Mouse (Mus musculus): Measurements from ENCODE around the gene Gng3. TPM values are rescaled to one million over a fixed set of nuclear protein-coding genes. Genes with fewer than 3 reads are reported as not detected.

The Gng3 gene
- polyA plus RNA-seq (2012; rRNA removed) (2.2 and 2.5 TPM in 2 replicates), polyA plus RNA-seq (2014; fragmentation: Nextera tagmentation; extraction: Ambion mirVana) (4.2 and 5.0 TPM in 2 replicates)

- 58% methylated on average over 11 of the region's 11 CpGs for WGBS
- H3K9me3 ChIP-seq (ENCODE audit: control insufficient read depth, low read length): no peaks in the 10 kb centered on the region
- peaks cover 26% of the 10 kb centered on the region for H3K36me3 ChIP-seq (ENCODE audit: control insufficient read depth, insufficient read depth, low read length)
- peaks cover 25% of the 10 kb centered on the region for H3K4me1 ChIP-seq (ENCODE audit: control insufficient read depth, insufficient read depth, low read length)
- H3K4me2 ChIP-seq (replicated peaks; ENCODE audit: low read depth, low read length, severe bottlenecking): peak within 1 kb of the TSS; percentile 76
- H3K27ac ChIP-seq (replicated peaks; ENCODE audit: low read depth, low read length): peak within 1 kb of the TSS; percentile 97
- DNase-seq (ENCODE audit: low spot score) (no peak), ATAC-seq (ENCODE audit: low FRiP score, low read depth) (no peak)
- H3K4me3 ChIP-seq (replicated peaks; ENCODE audit: low read length): peak within 1 kb of the TSS; percentile 51
- H3K27me3 ChIP-seq (ENCODE audit: control insufficient read depth, insufficient read depth, low read length): no peaks in the 10 kb centered on the region
- H3K9ac ChIP-seq (ENCODE audit: low read depth, low read length, severe bottlenecking): peak within 1 kb of the TSS; percentile 77
- TF ChIP-seq POLR2A (IDR thresholded peaks at IDR 0.05; ENCODE audit: borderline replicate concordance, extremely low read depth, insufficient read depth, insufficient read length): no peak
Observed at GRCm38 (mm10) chr19:8839103-8839907, at the start of gene Gng3. TSS of gene Gng3 (minus strand) at chr19:8839194.

- Histone ChIP-seq H3K9me3 (ENCODE audit: control insufficient read depth, low read length) (no peaks in the 10 kb centered on the region), H3K4me3 (replicated peaks; ENCODE audit: low read length) (peak overlapping the region; percentile 77), H3K27ac (replicated peaks; ENCODE audit: low read depth, low read length) (peak overlapping the region; percentile 88), H3K4me1 (ENCODE audit: control insufficient read depth, insufficient read depth, low read length) (peaks cover 10% of the 10 kb centered on the region; the same call in 1 of the 2 replicates), H3K27me3 (ENCODE audit: control insufficient read depth, insufficient read depth, low read length) (no peaks in the 10 kb centered on the region), H3K4me2 (replicated peaks; ENCODE audit: low read depth, low read length, severe bottlenecking) (peak overlapping the region; percentile 84), H3K36me3 (ENCODE audit: control insufficient read depth, insufficient read depth, low read length) (peaks cover 16% of the 10 kb centered on the region), H3K9ac (ENCODE audit: low read depth, low read length, severe bottlenecking) (peak overlapping the region; percentile 86)
- 13% methylated on average over 19 of the region's 19 CpGs for whole genome bisulfite sequencing
- ATAC-seq (ENCODE audit: low FRiP score, low read depth) (no peak), DNase-seq (ENCODE audit: low spot score) (no peak)
- TF ChIP-seq POLR2A (IDR thresholded peaks at IDR 0.05; ENCODE audit: borderline replicate concordance, extremely low read depth, insufficient read depth, insufficient read length): no peak
Observed at GRCm38 (mm10) chr19:8887585-8888463, 48.8 kb upstream of the Gng3 start.

- Histone ChIP-seq H3K27me3 (ENCODE audit: control insufficient read depth, insufficient read depth, low read length) (no peaks in the 10 kb centered on the region), H3K4me2 (replicated peaks; ENCODE audit: low read depth, low read length, severe bottlenecking) (peak overlapping the region; percentile 84), H3K36me3 (ENCODE audit: control insufficient read depth, insufficient read depth, low read length) (peaks cover 16% of the 10 kb centered on the region), H3K27ac (replicated peaks; ENCODE audit: low read depth, low read length) (peak overlapping the region; percentile 88), H3K4me1 (ENCODE audit: control insufficient read depth, insufficient read depth, low read length) (peaks cover 10% of the 10 kb centered on the region; the same call in 1 of the 2 replicates), H3K4me3 (replicated peaks; ENCODE audit: low read length) (peak overlapping the region; percentile 77; the same call in 1 of the 2 replicates), H3K9me3 (ENCODE audit: control insufficient read depth, low read length) (no peaks in the 10 kb centered on the region), H3K9ac (ENCODE audit: low read depth, low read length, severe bottlenecking) (0 out of 2 replicates have a peak overlapping the region, but pooled peaks have one; percentile 86)
- no peak for ATAC-seq (ENCODE audit: low FRiP score, low read depth)
- DNase-seq (ENCODE audit: low spot score): no peak
- TF ChIP-seq POLR2A (IDR thresholded peaks at IDR 0.05; ENCODE audit: borderline replicate concordance, extremely low read depth, insufficient read depth, insufficient read length): no peak
- 42% methylated on average over 1 of the region's 1 CpGs for WGBS
Observed at GRCm38 (mm10) chr19:8886916-8887584, 48.1 kb upstream of the Gng3 start.

GRCm38 (mm10) chr19:8883616-8884015 is 44.6 kb upstream of the Gng3 start, which contains the start of the genes Lbhd1 and Gm49403:
TSS of gene Lbhd1 (plus strand) at chr19:8883732.
TSS of gene Gm49403 (plus strand) at chr19:8883930.
- TF ChIP-seq POLR2A (IDR thresholded peaks at IDR 0.05; ENCODE audit: borderline replicate concordance, extremely low read depth, insufficient read depth, insufficient read length): no peak
- WGBS: 78% methylated on average over 3 of the region's 3 CpGs
- Histone ChIP-seq H3K27me3 (ENCODE audit: control insufficient read depth, insufficient read depth, low read length) (no peaks in the 10 kb centered on the region), H3K9ac (ENCODE audit: low read depth, low read length, severe bottlenecking) (no peak within 1 kb of the TSS), H3K9me3 (ENCODE audit: control insufficient read depth, low read length) (no peaks in the 10 kb centered on the region), H3K36me3 (ENCODE audit: control insufficient read depth, insufficient read depth, low read length) (0 out of 2 replicates have a peak, but pooled peaks cover under 1% of the 10 kb centered on the region), H3K4me3 (replicated peaks; ENCODE audit: low read length) (no peak within 1 kb of the TSS), H3K27ac (replicated peaks; ENCODE audit: low read depth, low read length) (no peak within 1 kb of the TSS), H3K4me1 (ENCODE audit: control insufficient read depth, insufficient read depth, low read length) (peaks cover 11% of the 10 kb centered on the region; the same call in 1 of the 2 replicates), H3K4me2 (replicated peaks; ENCODE audit: low read depth, low read length, severe bottlenecking) (no peak within 1 kb of the TSS)
- DNase-seq (ENCODE audit: low spot score) (no peak), ATAC-seq (ENCODE audit: low FRiP score, low read depth) (no peak)

All from limb, embryonic 14.5 days (tissue).